Mouse (Mus musculus) ES-E14 (cell line): ENCODE results near the gene Cox19. TPM values are rescaled to one million over a fixed set of nuclear protein-coding genes. Genes with fewer than 3 reads are reported as not detected.

Source experiments
- DNase-seq: peaks from one replicate; pipeline ENCODE4 v3.0.0-alpha.2; 2013; ENCODE audit warnings: low read depth, low spot score
- H3K27ac ChIP-seq: 2 replicates; pipeline ENCODE4 v1.5.1; 2012; ENCODE audit warnings: low read depth, mild to moderate bottlenecking, low read length, moderate library complexity, mixed read lengths; ENCODE audit not compliant: poor library complexity, insufficient read depth, severe bottlenecking
- H3K36me3 ChIP-seq: 2 replicates; pipeline ENCODE4 v1.6.1; 2012; ENCODE audit warnings: mild to moderate bottlenecking, low read length, moderate library complexity, mixed read lengths; ENCODE audit not compliant: control insufficient read depth, poor library complexity, insufficient read depth, severe bottlenecking
- H3K4me1 ChIP-seq, 2 experiments: fragments of 150-350 bp in 1 of 2; sonication (generic) in 1 of 2; 2 replicates each; pipeline ENCODE4 v1.6.1; 2012; ENCODE audit warnings: low read length in 2 of 2, mild to moderate bottlenecking in 1 of 2, mixed read lengths in 1 of 2; ENCODE audit not compliant: control insufficient read depth in 2 of 2, insufficient read depth in 2 of 2, poor library complexity in 1 of 2
- H3K4me3 ChIP-seq, 2 experiments: fragments of 150-350 bp in 1 of 2; sonication (generic) in 1 of 2; 2 replicates each; pipeline ENCODE4 v1.5.1; 2012; ENCODE audit warnings: low read length in 2 of 2, low read depth in 1 of 2, mild to moderate bottlenecking in 1 of 2, mixed read lengths in 1 of 2; ENCODE audit not compliant: insufficient read depth in 1 of 2, poor library complexity in 1 of 2, severe bottlenecking in 1 of 2
- H3K9ac ChIP-seq: 2 replicates; pipeline ENCODE4 v1.6.1; 2012; ENCODE audit warnings: low read depth, mild to moderate bottlenecking, low read length, mixed read lengths; ENCODE audit not compliant: poor library complexity, insufficient read depth, severe bottlenecking
- H3K9me3 ChIP-seq: fragments of 150-350 bp; sonication (generic); 2 replicates; pipeline ENCODE4 v1.6.1; 2012; ENCODE audit warnings: low read depth, mild to moderate bottlenecking, low read length; ENCODE audit not compliant: control insufficient read depth, insufficient read depth
- CHD2 ChIP-seq: IDR thresholded peaks from 2 replicates; pipeline ENCODE4 v1.6.1; 2014; ENCODE audit warnings: mild to moderate bottlenecking, low read depth, low read length, inconsistent platforms
- HCFC1 ChIP-seq: IDR thresholded peaks from 2 replicates; pipeline ENCODE4 v1.6.1; 2012; ENCODE audit warnings: low read length, inconsistent platforms, borderline replicate concordance; ENCODE audit not compliant: insufficient read depth
- MAFK ChIP-seq: IDR thresholded peaks from 2 replicates; pipeline ENCODE4 v1.6.1; 2014; ENCODE audit warnings: mild to moderate bottlenecking, low read depth, low read length, inconsistent platforms; ENCODE audit not compliant: insufficient read depth
- ZC3H11A ChIP-seq: IDR thresholded peaks from 2 replicates; pipeline ENCODE4 v1.6.1; 2012; ENCODE audit warnings: low read depth, mild to moderate bottlenecking, inconsistent platforms, low read length, borderline replicate concordance
- ZNF384 ChIP-seq: IDR thresholded peaks from 2 replicates; pipeline ENCODE4 v1.6.1; 2012; ENCODE audit warnings: low read depth, low read length, inconsistent platforms
- in situ Hi-C, 2 experiments: fragments of 600-800 bp; cut with MboI; formaldehyde crosslinking; loops; one replicate each; pipeline ENCODE4 v1.15.1; 2025; ENCODE audit warnings: low sequenced_read_pairs in 2 of 2, inconsistent platforms in 1 of 2; ENCODE audit not compliant: unreplicated experiment in 2 of 2
- total RNA-seq: library from RNA; depleted of rRNA; stranded (reverse); fragments of 300-350 nt; gene quantifications from 2 replicates; pipeline ENCODE4 v1.2.3, GENCODE M21; 2012

The Cox19 gene
- total RNA-seq, 1 experiment, result 26.6 TPM

DNA sequence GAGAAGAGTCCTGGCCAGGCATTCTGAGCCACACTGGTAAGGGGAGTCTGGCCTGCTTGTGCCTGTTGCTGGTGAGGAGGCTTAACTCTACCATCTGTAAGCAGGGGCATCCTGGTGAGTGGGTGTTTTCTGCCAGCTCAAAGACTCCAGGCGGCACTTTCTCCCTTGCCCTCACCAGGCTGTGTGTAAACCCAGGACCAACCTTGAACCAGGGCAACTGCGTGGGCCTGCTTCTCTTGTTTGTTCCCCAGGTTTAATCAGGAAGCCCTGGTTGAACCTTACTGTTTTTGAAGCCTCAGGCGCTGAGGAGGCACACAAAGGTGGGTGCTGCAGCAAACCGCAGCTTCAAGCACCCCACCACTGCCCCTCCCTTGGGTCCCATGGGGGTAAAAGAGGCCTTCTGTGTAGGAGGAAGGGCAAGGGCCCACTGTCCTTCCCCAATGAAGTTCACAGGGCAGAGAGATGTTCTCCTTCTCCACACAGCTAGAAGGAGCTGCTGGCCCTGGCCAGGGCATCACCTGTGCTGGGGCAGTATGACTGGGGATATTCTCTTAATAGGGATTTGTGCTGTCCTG, 16.8 kb upstream of the Cox19 start:
- Histone ChIP-seq H3K4me1 (peaks cover 4 to 36% of the 10 kb centered on the region in 2 experiments; a peak in 3 of 4 replicates), H3K27ac (no peak overlapping the region), H3K36me3 (peaks cover 4% of the 10 kb centered on the region; the same call in 1 of the 2 replicates), H3K4me3 (no peak overlapping the region), H3K9ac (no peak overlapping the region), H3K9me3 (no peaks in the 10 kb centered on the region)
- no peak for TF ChIP-seq MAFK
- no peak for TF ChIP-seq HCFC1
- TF ChIP-seq ZNF384, result no peak
- no peak for TF ChIP-seq CHD2
- no peak for TF ChIP-seq ZC3H11A
- no peak for DNase-seq
- in situ Hi-C loops, result no loop called here

- peaks cover 4% of the 10 kb centered on the region; the same call in 1 of the 2 replicates for H3K36me3 ChIP-seq
- H3K9ac ChIP-seq, result no peak overlapping the region
- in situ Hi-C loops, result no loop called here
- H3K4me1 ChIP-seq, result peaks cover 2 to 32% of the 10 kb centered on the region in 2 experiments; a peak in 3 of 4 replicates
- peak overlapping the region in 1 of 2 experiments; percentile 18; a peak in 2 of 4 replicates for H3K4me3 ChIP-seq
- no peak overlapping the region for H3K27ac ChIP-seq
- DNase-seq, result no peak
- no peaks in the 10 kb centered on the region for H3K9me3 ChIP-seq
- TF ChIP-seq HCFC1 (no peak), ZNF384 (no peak), CHD2 (no peak), MAFK (no peak), ZC3H11A (no peak)
Observed at GRCm38 (mm10) chr5:139366484-139366883, 15.3 kb upstream of the Cox19 start.

GRCm38 (mm10) chr5:139365827-139366226, 14.6 kb upstream of the Cox19 start:
- no peak overlapping the region for H3K4me3 ChIP-seq
- no peak overlapping the region for H3K9ac ChIP-seq
- TF ChIP-seq ZNF384 (no peak), MAFK (no peak), ZC3H11A (no peak), CHD2 (no peak), HCFC1 (no peak)
- DNase-seq, result no peak
- H3K4me1 ChIP-seq, result peaks cover 2 to 28% of the 10 kb centered on the region in 2 experiments; a peak in 2 of 4 replicates
- H3K36me3 ChIP-seq, result peaks cover 4% of the 10 kb centered on the region; the same call in 1 of the 2 replicates
- H3K27ac ChIP-seq, result no peak overlapping the region; the same call in 1 of the 2 replicates
- H3K9me3 ChIP-seq, result no peaks in the 10 kb centered on the region
- in situ Hi-C loops, result no loop called here

DNA sequence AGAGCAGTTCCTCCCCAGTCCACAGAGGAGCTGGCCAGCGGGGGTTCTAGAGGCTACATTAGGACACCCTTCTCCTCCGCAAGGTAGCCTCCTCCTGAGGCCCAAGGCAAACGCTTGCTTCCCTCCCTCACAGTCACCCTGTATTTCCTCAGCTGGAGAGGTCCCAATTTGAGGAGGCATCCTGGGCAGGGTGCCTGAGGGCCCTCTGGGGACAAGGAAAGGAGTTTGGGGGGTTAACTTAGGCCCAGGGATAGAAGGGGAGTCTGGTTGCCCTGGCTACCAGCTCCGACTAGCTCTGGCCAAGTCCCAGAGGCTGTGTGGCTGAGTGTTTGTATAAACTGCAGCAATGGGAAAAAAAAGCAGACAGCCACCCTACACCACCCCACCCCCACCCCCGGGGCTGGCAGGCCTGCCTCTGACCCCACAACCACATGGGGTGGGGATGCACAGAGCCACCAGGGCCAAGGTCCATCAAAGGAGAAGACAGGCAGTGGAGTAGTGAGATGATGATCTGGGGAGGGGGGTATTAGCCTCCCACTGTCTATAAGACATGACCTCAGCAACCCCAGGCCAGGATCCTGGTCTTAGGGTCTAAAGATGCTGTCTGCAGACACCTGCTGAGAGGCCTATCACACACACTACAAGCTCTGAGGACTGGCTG, 13.8 kb upstream of the Cox19 start:
- no peak overlapping the region for H3K4me3 ChIP-seq
- TF ChIP-seq MAFK (no peak), ZNF384 (no peak), CHD2 (no peak), HCFC1 (no peak), ZC3H11A (no peak)
- H3K36me3 ChIP-seq, result peaks cover 7% of the 10 kb centered on the region; the same call in 1 of the 2 replicates
- in situ Hi-C loops, result no loop called here
- no peaks in the 10 kb centered on the region for H3K9me3 ChIP-seq
- H3K4me1 ChIP-seq, result peaks cover 2 to 26% of the 10 kb centered on the region in 2 experiments; a peak in 2 of 4 replicates
- 0 out of 2 replicates have a peak overlapping the region, but pooled peaks have one; percentile 14 for H3K27ac ChIP-seq
- DNase-seq, result no peak
- peak overlapping the region; percentile 21; the same call in 1 of the 2 replicates for H3K9ac ChIP-seq
